Mouse (Mus musculus) stomach, postnatal 0 days (tissue): Measurements from ENCODE around the gene Paxx.

Source experiments
- CTCF ChIP-seq: IDR thresholded peaks from 2 replicates; pipeline ENCODE4 v1.5.1; 2016; ENCODE audit warnings: antibody characterized with exemption, low read depth, mild to moderate bottlenecking, moderate library complexity
- EP300 ChIP-seq: optimal IDR thresholded peaks from 2 replicates; pipeline ENCODE3; 2016; ENCODE audit warnings: antibody characterized with exemption

DNA sequence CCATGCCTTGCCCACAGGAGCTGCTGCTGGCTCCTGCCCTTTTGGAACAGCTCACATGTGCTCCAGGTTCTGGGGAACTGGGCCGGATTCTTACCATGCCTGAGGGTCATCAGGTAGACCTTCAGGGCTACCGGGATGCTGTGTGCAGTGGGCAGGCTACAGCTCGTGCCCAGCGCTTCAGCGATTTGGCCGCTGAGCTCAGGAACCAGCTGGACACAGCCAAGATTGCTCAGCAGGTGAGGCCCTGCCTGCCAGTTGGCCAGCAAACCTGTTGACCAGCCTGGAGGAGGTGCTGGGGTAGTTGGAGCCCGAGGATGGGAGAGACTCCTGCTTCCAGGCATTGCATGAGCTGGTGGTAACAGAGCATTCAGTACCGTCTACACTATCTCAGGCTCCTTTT is 26.6 kb downstream of the Paxx start:
- TF ChIP-seq CTCF (no peak), EP300 (no peak)
